Mouse (Mus musculus) testis, adult 2 months (tissue): Measurements from ENCODE around the gene Epas1.

Experiments
- CTCF ChIP-seq: fragments of 200-500 bp; IDR thresholded peaks from 2 replicates; pipeline ENCODE4 v1.5.1; 2012; ENCODE audit warnings: low read depth, mild to moderate bottlenecking, inconsistent platforms, low read length, moderate library complexity; ENCODE audit not compliant: control insufficient read depth, insufficient read depth, insufficient replicate concordance
- POLR2A ChIP-seq: fragments of 200-500 bp; IDR thresholded peaks from 2 replicates; pipeline ENCODE4 v1.6.1; 2012; ENCODE audit warnings: low read depth, mild to moderate bottlenecking, inconsistent platforms, low read length, moderate library complexity; ENCODE audit not compliant: control insufficient read depth

DNA sequence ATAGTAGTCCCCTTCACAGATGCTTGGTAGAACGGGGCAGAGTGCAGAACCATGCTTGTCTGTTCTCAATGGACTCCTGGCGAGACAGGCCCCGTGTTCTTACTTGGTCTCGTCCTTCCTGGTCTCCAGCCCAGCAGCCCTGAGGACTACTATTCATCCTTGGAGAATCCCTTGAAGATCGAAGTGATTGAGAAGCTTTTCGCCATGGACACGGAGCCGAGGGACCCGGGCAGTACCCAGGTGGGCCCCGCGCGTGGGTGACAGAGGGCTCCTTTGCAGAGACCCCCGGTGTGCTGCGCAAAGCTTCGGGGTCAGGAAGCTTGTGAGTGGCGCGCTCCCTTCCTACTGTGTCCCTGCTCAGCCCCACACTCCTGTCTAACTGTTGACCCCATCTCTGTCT is 72.9 kb downstream of the Epas1 start:
- TF ChIP-seq POLR2A (no peak), CTCF (no peak)
